Mouse (Mus musculus): Measurements from ENCODE around the gene Gm20422. TPM values are rescaled to one million over a fixed set of nuclear protein-coding genes. Genes with fewer than 3 reads are reported as not detected.
"Not testable (repeated sequence)": the region's sequence is repeated elsewhere in the genome, so short reads cannot be mapped to it uniquely, and the experiment has no call there.

Gene Gm20422
- polyA plus RNA-seq, 1 experiment from 2014 or later = 0.81 TPM

DNA sequence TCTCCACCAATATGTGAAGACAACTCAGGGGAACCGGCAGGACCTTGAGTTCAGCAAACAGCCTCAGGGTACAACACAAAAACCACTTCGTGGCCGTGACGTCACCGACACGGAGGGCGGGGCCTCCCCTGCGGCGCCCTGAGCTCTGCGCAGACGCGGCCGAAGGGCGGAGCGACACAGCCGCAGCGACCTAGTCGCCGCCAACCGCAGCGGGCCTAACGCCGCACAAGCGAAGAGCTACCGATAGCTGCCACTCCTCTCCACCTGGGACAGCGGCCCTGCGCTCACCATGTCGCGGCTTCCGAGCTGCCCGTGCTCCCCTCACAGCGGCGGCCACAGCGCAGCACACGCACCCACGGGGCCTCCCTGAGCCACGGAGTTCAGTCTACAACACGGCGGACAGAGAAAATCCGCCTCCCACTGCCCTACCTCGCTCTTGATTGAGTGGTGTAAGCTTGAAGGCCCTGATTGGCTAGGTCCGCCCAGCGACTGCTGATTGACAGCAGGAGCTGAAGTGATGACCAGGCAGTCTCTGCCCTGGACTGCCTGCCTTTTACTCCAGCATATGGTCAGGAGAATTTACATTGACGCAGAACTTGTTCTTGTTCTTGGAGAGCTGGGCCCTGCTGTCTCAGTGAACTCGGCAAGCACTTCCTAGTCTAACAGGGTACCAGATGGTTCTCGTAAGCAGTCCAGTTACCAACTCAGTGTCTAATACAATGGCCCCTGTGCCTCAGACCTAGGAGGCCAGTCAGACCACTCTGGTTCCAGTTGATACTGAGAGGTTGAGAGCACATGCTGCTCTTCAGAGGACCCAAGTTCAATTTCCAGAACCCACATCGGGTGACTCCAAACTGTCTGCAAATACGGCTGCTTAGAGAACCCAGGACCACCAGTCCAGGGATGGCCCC is 24.9 kb downstream of the Gm20422 start, which contains the start of gene Zfp963:
Zfp963 (minus strand) TSS at position 427 of the 911 bp plus-strand sequence.
- H3K27me3 ChIP-seq = no peaks in the 10 kb centered on the region
- peak within 1 kb of the TSS; percentile 59 for H3K4me2 ChIP-seq
- H3K36me3 ChIP-seq (ENCODE audit: poor library complexity, severe bottlenecking) = peaks cover 10% of the 10 kb centered on the region
- peaks cover 15% of the 10 kb centered on the region for H3K4me1 ChIP-seq
- peak within 1 kb of the TSS; percentile 99 for H3K27ac ChIP-seq
- H3K9ac ChIP-seq = peak within 1 kb of the TSS; percentile 88
- H3K4me3 ChIP-seq = peak within 1 kb of the TSS; percentile 75
- H3K9me3 ChIP-seq (replicated peaks) = no peaks in the 10 kb centered on the region
- peak; percentile 99 for ATAC-seq
- 3% methylated on average over 48 of the region's 48 CpGs for WGBS

DNA sequence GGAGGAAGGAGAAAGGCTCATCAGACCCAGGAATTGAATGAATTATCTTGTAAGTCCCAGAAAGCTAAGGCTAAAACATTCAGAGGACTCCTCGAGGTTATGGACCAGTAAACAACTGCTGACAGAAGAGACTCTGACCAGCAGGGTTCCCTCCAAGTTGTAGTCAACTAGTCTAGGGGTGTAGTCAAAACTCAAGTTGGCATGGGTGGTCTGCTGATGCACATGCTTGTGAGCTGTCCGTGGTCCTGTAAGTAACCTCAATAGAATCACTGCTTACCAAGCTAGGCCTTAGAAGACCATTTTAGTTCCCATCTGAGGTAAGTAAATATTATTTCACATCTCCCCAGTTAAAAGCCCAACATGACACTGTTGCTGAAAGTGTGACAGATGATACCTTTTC is 33.5 kb downstream of the Gm20422 start:
- Histone ChIP-seq H3K27ac (no peak overlapping the region), H3K36me3 (ENCODE audit: poor library complexity, severe bottlenecking) (peaks cover 23% of the 10 kb centered on the region), H3K9ac (no peak overlapping the region), H3K27me3 (no peaks in the 10 kb centered on the region), H3K9me3 (replicated peaks) (no peaks in the 10 kb centered on the region), H3K4me1 (no peaks in the 10 kb centered on the region), H3K4me3 (no peak overlapping the region), H3K4me2 (no peak overlapping the region)
- ATAC-seq = no peak
- 80% methylated on average over 2 of the region's 2 CpGs for WGBS

- H3K4me3 ChIP-seq = no peak overlapping the region
- no peak for ATAC-seq
- H3K36me3 ChIP-seq (ENCODE audit: poor library complexity, severe bottlenecking) = peaks cover 23% of the 10 kb centered on the region
- H3K9me3 ChIP-seq (replicated peaks) = no peaks in the 10 kb centered on the region
- no peak overlapping the region for H3K9ac ChIP-seq
- no peaks in the 10 kb centered on the region for H3K27me3 ChIP-seq
- 86% methylated on average over 6 of the region's 6 CpGs for WGBS
- H3K27ac ChIP-seq = no peak overlapping the region
- H3K4me2 ChIP-seq = no peak overlapping the region
- no peaks in the 10 kb centered on the region for H3K4me1 ChIP-seq
Measured at GRCm38 (mm10) chr8:69740763-69741162, 33.9 kb downstream of the Gm20422 start.

- no peak overlapping the region for H3K4me2 ChIP-seq
- no peak overlapping the region for H3K4me3 ChIP-seq
- H3K36me3 ChIP-seq (ENCODE audit: poor library complexity, severe bottlenecking) = no peaks in the 10 kb centered on the region
- no peak for ATAC-seq
- WGBS = 77% methylated on average over 1 of the region's 1 CpGs
- H3K9ac ChIP-seq = no peak overlapping the region
- no peak overlapping the region for H3K27ac ChIP-seq
- H3K9me3 ChIP-seq (replicated peaks) = no peaks in the 10 kb centered on the region
- H3K27me3 ChIP-seq = no peaks in the 10 kb centered on the region
- H3K4me1 ChIP-seq = no peaks in the 10 kb centered on the region
Measured at GRCm38 (mm10) chr8:69735495-69735894, 39.2 kb downstream of the Gm20422 start.

GRCm38 (mm10) chr8:69717232-69717580 is 57.5 kb downstream of the Gm20422 start:
- H3K27me3 ChIP-seq = no peaks in the 10 kb centered on the region
- no peak overlapping the region for H3K9ac ChIP-seq
- peak overlapping the region; percentile 50 for H3K4me2 ChIP-seq
- no peak; the same call in 1 of the 2 replicates for ATAC-seq
- peak overlapping the region; percentile 89 for H3K4me3 ChIP-seq
- H3K27ac ChIP-seq = no peak overlapping the region; the same call in 1 of the 2 replicates
- peaks cover 28% of the 10 kb centered on the region for H3K4me1 ChIP-seq
- 44% methylated on average over 5 of the region's 5 CpGs for WGBS
- H3K36me3 ChIP-seq (ENCODE audit: poor library complexity, severe bottlenecking) = peaks cover 9% of the 10 kb centered on the region; the same call in 1 of the 2 replicates
- H3K9me3 ChIP-seq (replicated peaks) = no peaks in the 10 kb centered on the region

- H3K4me1 ChIP-seq = peaks cover 28% of the 10 kb centered on the region
- peaks cover 14% of the 10 kb centered on the region; the same call in 1 of the 2 replicates for H3K36me3 ChIP-seq (ENCODE audit: poor library complexity, severe bottlenecking)
- no peaks in the 10 kb centered on the region for H3K27me3 ChIP-seq
- peak overlapping the region; percentile 56 for H3K4me2 ChIP-seq
- peak overlapping the region; percentile 100 for H3K27ac ChIP-seq
- H3K9me3 ChIP-seq (replicated peaks) = no peaks in the 10 kb centered on the region
- H3K4me3 ChIP-seq = peak overlapping the region; percentile 89
- peak overlapping the region; percentile 97 for H3K9ac ChIP-seq
- peak; percentile 99 for ATAC-seq
- under 1% methylated on average over 52 of the region's 52 CpGs for WGBS
Measured at GRCm38 (mm10) chr8:69716403-69717231, 58.1 kb downstream of the Gm20422 start.

- Histone ChIP-seq H3K4me2 (peak overlapping the region; percentile 56), H3K4me1 (peaks cover 28% of the 10 kb centered on the region), H3K27me3 (no peaks in the 10 kb centered on the region), H3K9me3 (replicated peaks) (no peaks in the 10 kb centered on the region), H3K36me3 (ENCODE audit: poor library complexity, severe bottlenecking) (peaks cover 18% of the 10 kb centered on the region; the same call in 1 of the 2 replicates), H3K9ac (peak overlapping the region; percentile 23), H3K4me3 (peak overlapping the region; percentile 89), H3K27ac (no peak overlapping the region)
- ATAC-seq = no peak
- WGBS = 87% methylated on average over 6 of the region's 6 CpGs
Measured at GRCm38 (mm10) chr8:69715366-69715765, 59.3 kb downstream of the Gm20422 start.

DNA sequence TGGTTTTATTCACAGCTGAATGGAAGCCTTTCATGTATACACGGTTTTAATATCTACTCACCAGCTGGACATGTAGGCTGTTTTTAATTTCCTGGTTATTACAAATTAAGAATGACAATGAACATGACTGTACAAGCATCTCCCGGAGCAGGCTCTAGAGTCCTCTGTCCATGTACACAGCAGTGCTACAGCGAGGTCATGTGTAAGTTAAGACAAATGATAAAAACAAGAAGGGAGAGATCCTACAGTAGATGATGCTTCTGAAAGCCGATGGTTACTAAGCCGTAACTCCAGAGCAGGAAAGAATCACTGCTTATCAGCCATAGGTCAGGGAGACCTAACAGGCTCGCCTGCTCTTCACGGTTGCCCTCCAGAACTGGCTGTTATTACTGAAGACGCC is 61.2 kb downstream of the Gm20422 start:
- no peak overlapping the region for H3K27ac ChIP-seq
- no peak overlapping the region for H3K4me2 ChIP-seq
- 91% methylated on average over 8 of the region's 8 CpGs for WGBS
- H3K36me3 ChIP-seq (ENCODE audit: poor library complexity, severe bottlenecking) = peaks cover 35% of the 10 kb centered on the region
- no peak overlapping the region for H3K4me3 ChIP-seq
- H3K9ac ChIP-seq = no peak overlapping the region
- ATAC-seq = no peak
- H3K9me3 ChIP-seq (replicated peaks) = no peaks in the 10 kb centered on the region
- H3K4me1 ChIP-seq = peaks cover 28% of the 10 kb centered on the region
- no peaks in the 10 kb centered on the region for H3K27me3 ChIP-seq

GRCm38 (mm10) chr8:69710624-69711023 is 64.1 kb downstream of the Gm20422 start, which contains the start of gene Zfp869:
Gene Zfp869, minus strand, starts transcription at chr8:69710724.
- Histone ChIP-seq H3K4me1 (peaks cover 25% of the 10 kb centered on the region), H3K36me3 (ENCODE audit: poor library complexity, severe bottlenecking) (peaks cover 64% of the 10 kb centered on the region)
- H3K27ac ChIP-seq; H3K4me2 ChIP-seq; H3K27me3 ChIP-seq; H3K9me3 ChIP-seq (replicated peaks); H3K4me3 ChIP-seq; ATAC-seq; H3K9ac ChIP-seq: not testable (repeated sequence)
- 98% methylated on average over 10 of the region's 10 CpGs for WGBS

GRCm38 (mm10) chr8:69701810-69702209 is 72.9 kb downstream of the Gm20422 start:
- no peak overlapping the region for H3K9ac ChIP-seq
- H3K9me3 ChIP-seq (replicated peaks) = no peaks in the 10 kb centered on the region; the same call in 1 of the 2 replicates
- no peak overlapping the region for H3K4me2 ChIP-seq
- no peak for ATAC-seq
- 77% methylated on average over 5 of the region's 6 CpGs for WGBS
- no peaks in the 10 kb centered on the region for H3K4me1 ChIP-seq
- H3K36me3 ChIP-seq (ENCODE audit: poor library complexity, severe bottlenecking) = peaks cover 50% of the 10 kb centered on the region
- no peak overlapping the region for H3K27ac ChIP-seq
- H3K4me3 ChIP-seq = no peak overlapping the region
- no peaks in the 10 kb centered on the region for H3K27me3 ChIP-seq
